Mouse (Mus musculus): ENCODE measurements around the gene Six2. TPM values are rescaled to one million over a fixed set of nuclear protein-coding genes. Genes with fewer than 3 reads are reported as not detected.

The Six2 gene
- total RNA-seq, 2 experiments from 2014 or later: 0.33 TPM; not detected in 1

- no peak for TF ChIP-seq CTCF (conservative IDR thresholded peaks at IDR 0.05)
- H3K27ac ChIP-seq: no peak overlapping the region
- no peak for DNase-seq (ENCODE audit: low spot score in 2 of 2)
- H3K4me3 ChIP-seq: no peak overlapping the region
Observed at GRCm38 (mm10) chr17:85680116-85680850, 7.8 kb downstream of the Six2 start.

GRCm38 (mm10) chr17:85679651-85680050, 8.4 kb downstream of the Six2 start:
- no peak for DNase-seq (ENCODE audit: low spot score in 2 of 2)
- TF ChIP-seq CTCF (conservative IDR thresholded peaks at IDR 0.05): peak; percentile 73
- H3K27ac ChIP-seq: no peak overlapping the region
- no peak overlapping the region for H3K4me3 ChIP-seq

- peak overlapping the region; percentile 15; the same call in 1 of the 2 replicates for H3K4me3 ChIP-seq
- no peak overlapping the region for H3K27ac ChIP-seq
- TF ChIP-seq CTCF (conservative IDR thresholded peaks at IDR 0.05): peak; percentile 85
- DNase-seq (ENCODE audit: low spot score in 2 of 2): peak; percentile 79 to 84
Observed at GRCm38 (mm10) chr17:85664618-85665320, 23.3 kb downstream of the Six2 start.

GRCm38 (mm10) chr17:85664202-85664601, 23.9 kb downstream of the Six2 start:
- H3K4me3 ChIP-seq: no peak overlapping the region
- no peak for DNase-seq (ENCODE audit: low spot score in 2 of 2)
- TF ChIP-seq CTCF (conservative IDR thresholded peaks at IDR 0.05): no peak
- H3K27ac ChIP-seq: no peak overlapping the region

- Histone ChIP-seq H3K4me3 (no peak overlapping the region), H3K27ac (no peak overlapping the region)
- no peak for DNase-seq (ENCODE audit: low spot score in 2 of 2)
- TF ChIP-seq CTCF (conservative IDR thresholded peaks at IDR 0.05): no peak
Observed at GRCm38 (mm10) chr17:85661521-85661920, 26.6 kb downstream of the Six2 start.

GRCm38 (mm10) chr17:85660016-85660415, 28.1 kb downstream of the Six2 start:
- no peak for TF ChIP-seq CTCF (conservative IDR thresholded peaks at IDR 0.05)
- Histone ChIP-seq H3K27ac (no peak overlapping the region), H3K4me3 (no peak overlapping the region)
- DNase-seq (ENCODE audit: low spot score in 2 of 2): no peak

GRCm38 (mm10) chr17:85645718-85646665, 42.1 kb downstream of the Six2 start:
- no peak overlapping the region for H3K27ac ChIP-seq
- DNase-seq (ENCODE audit: low spot score in 2 of 2): peak in 1 of 2 experiments; percentile 41
- peak; percentile 78 for TF ChIP-seq CTCF (conservative IDR thresholded peaks at IDR 0.05)
- H3K4me3 ChIP-seq: peak overlapping the region; percentile 44

- Histone ChIP-seq H3K27ac (no peak overlapping the region), H3K4me3 (no peak overlapping the region)
- DNase-seq (ENCODE audit: low spot score in 2 of 2): no peak
- TF ChIP-seq CTCF (conservative IDR thresholded peaks at IDR 0.05): no peak
Observed at GRCm38 (mm10) chr17:85645312-85645711, 42.8 kb downstream of the Six2 start.

- H3K4me3 ChIP-seq: no peak overlapping the region
- no peak for DNase-seq (ENCODE audit: low spot score in 2 of 2)
- TF ChIP-seq CTCF (conservative IDR thresholded peaks at IDR 0.05): no peak
- no peak overlapping the region for H3K27ac ChIP-seq
Observed at GRCm38 (mm10) chr17:85637876-85638275, 50.2 kb downstream of the Six2 start.

Other genes with a start within 250 kb of the Six2 start
- under 1 TPM in 1 of 2 experiments, not detected in 1; 0.20 TPM for gene Six3, start 74.7 kb downstream of the Six2 start, total RNA-seq (2021)